Mouse (Mus musculus) A20 (cell line): ENCODE measurements at regions not wholly inside any gene's neighbourhood (a gene's known extent, or its start where the extent isn't known, plus 50 kb on each side); places are given as distances from the start of the nearest gene placed in this dataset.

Experiments used
- DNase-seq: peaks from one replicate; pipeline ENCODE4 v3.0.0-alpha.2; 2011; ENCODE audit warnings: low read depth, low spot score

DNA sequence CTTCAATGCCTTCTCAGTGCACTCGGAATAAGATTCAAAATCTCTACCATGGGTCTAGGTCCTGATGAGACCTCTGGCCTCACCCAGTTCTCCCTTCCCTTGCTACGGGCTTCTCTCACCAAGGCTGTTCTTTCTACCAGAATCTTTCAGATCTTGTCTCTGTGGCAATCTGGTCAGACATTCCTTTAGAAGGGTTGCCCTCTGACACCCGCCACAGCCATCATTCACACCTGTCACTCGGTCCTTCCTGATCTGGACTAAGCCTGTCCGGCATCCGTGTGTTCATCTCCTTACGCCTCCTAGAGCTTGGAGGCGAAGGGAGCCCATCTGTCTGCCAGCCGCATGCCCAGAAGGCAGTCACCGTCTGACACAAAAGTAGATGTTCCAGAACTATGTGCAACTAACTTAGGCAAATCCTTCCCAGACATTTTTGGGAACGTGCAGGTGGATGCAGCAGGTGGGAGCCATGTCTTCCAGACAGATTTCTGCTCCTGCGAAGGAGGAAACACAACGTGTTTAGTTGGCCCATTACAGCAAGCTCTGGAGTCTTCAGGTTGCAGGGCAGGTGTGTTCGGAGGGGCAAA, 77.7 kb downstream of the Fam76b start:
- DNase-seq: no peak

- DNase-seq: no peak
These were observed 79.2 kb downstream of the Fam76b start for GRCm38 (mm10) chr9:13906736-13907135.

DNA sequence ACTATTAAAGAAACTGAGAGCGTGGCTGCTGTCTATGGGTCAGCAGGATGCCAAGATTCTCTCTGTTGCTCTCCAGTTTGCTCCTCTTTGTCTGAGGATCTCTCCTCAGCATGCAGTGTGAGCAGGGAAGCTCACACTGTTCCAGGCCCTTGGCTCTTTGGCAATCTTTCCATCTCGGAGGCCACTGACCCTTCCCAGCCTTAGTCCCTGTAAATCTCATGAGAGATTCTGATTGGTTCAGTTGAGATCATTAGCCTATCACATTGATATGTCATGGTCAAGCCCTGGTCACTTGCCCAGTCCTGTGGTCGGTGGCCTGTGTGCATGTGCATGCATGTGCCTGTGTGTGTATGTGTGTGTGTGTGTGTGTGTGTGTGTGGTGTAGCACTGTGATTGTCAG, 82.1 kb downstream of the Fam76b start:
- DNase-seq: no peak

- no peak for DNase-seq
These were observed 82.6 kb downstream of the Fam76b start for GRCm38 (mm10) chr9:13910091-13910490.

GRCm38 (mm10) chr9:13913459-13913858, 85.9 kb downstream of the Fam76b start:
- DNase-seq: no peak

DNA sequence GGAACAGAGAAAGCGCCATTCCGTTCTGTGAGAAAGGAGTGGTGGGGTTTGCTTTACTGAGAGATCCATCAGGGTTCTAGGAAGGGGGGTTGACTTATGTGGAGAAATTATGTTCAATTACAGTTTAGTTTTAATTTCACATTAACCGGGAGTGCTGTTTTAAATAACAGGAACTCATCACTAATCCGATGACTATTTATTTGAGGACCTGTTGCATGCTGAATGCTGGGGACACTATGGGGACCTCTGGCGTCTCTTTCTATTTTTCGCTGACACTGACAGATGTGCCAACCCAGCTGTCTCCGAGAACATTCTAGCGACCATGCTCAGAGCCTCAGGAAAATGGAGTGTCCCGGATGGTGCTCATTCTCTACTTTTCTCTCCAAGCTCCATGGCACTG, 86.6 kb downstream of the Fam76b start:
- DNase-seq: no peak

- no peak for DNase-seq
These were observed 87.3 kb downstream of the Fam76b start for GRCm38 (mm10) chr9:13914847-13915246.

DNA sequence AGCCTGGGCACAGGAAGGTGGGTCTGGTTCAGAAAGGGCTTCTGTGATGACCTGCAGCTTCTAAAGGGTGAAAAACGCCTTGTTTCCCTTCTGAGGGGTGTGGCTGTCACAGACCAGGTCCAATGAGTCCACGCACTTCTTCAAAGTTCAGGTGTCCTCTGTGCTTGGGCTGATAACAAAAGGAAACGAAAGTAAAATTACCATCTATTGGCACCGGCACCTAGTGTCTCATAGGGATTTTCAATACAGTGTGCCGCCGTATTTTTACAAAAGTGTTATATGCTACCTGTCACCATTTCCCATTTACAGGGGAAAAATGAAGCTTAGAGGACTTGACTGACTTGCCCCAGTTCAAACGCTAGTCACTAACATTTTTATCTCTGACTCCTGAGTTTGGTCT, 89.3 kb downstream of the Fam76b start:
- DNase-seq: peak; percentile 50

DNA sequence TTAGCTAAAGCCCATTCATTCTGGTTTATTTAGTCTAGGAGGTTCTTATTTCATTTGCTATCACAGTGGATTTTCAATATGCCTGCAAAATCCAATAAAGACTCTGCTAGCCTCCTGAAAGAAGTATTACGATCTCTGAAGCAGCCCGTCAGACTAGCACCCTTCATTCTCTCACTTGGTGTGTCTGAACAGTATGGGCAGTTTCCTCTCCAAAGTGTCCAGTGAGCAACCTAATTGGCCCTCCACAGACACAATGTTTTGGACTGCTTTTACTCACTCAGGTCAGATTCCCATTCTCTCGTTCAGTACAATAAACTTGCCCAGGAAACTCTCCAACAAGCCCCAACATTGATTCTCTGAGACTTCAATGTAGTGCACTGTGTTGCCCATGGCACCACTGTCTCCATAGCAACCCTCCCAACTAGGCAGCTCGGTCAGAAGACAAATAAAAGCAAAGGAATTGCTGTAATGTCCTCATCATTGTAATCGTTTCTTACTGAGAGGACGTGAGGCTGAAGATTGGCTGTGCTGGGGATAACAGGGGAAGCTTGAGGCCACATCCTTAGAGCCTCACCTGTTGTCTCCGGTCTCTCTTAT, 91.2 kb downstream of the Fam76b start:
- no peak for DNase-seq

DNA sequence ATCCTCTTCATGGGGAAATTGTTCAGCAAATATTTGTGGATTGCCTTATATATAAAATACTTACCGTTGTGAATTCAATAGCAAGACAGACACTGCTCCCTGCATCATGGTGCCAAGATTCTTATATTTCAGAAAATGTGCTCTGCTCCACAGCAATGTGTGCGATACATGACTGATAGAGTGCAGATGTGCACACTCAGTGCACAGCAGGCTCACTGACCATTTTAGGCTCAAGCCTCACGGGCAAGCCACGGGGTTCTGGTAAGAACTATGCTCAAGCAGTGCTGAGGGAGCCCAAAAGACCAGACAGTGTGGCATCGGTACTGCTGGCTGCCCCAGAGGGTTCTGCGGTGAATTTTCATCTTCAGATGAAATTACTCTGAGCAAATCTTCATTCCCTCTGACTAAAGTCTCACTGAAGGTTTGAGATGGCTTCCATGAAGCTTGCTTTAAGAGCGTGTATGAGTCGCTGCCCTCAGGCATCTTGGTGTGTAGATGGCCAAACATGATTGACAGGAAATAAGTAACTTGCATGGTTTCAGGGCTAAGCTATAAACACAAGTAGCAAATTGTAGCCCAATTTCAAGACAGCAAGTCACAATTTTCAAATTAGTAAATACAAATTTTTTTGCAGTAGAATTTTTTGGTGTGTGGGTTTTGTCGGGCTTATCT, 92.4 kb downstream of the Fam76b start:
- DNase-seq: no peak

- DNase-seq: no peak
These were observed 93.1 kb downstream of the Fam76b start for GRCm38 (mm10) chr9:13920623-13921022.

GRCm38 (mm10) chr9:13932001-13932508, 104.5 kb downstream of the Fam76b start:
- no peak for DNase-seq

DNA sequence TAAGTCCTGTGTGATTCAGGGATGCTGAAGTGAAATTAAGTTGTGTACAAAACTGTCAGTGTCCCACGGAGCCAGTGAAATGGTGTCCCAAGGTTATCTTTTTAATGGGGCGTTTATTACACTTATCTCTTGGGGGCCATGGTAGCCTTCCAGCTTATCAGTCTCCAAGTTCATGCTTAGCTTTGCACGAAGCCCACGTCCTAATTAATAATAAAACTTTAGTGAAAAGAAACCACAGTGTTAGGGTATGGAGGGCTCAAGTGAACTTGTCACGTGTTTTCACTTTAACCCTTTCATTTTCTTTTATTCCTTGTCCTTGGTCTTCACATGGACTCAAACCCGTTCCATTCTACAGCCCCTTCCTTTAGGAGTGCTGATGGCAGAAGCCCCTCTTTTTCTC, 105.9 kb downstream of the Fam76b start:
- no peak for DNase-seq

GRCm38 (mm10) chr9:13937301-13937700, 109.8 kb downstream of the Fam76b start:
- DNase-seq: no peak

DNA sequence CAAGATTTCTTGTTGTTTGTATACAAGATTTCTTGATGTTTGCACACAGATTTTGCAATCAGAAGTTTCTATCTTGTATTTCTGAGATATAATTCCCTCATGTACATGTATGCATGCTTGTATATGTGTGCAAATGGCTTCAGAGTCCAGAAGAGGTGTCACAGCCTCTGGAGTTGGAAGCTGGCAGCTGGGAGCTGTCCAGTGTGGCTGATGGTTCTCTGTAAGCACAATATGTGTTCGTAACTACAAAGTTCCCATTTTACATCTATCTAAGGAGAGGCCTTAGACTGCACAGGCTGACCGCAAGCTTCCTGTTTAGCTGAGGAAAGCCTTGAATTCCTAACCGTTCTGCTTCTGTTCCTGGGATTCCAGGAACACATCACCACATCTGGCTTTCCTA, 119.0 kb downstream of the Fam76b start:
- DNase-seq: no peak

DNA sequence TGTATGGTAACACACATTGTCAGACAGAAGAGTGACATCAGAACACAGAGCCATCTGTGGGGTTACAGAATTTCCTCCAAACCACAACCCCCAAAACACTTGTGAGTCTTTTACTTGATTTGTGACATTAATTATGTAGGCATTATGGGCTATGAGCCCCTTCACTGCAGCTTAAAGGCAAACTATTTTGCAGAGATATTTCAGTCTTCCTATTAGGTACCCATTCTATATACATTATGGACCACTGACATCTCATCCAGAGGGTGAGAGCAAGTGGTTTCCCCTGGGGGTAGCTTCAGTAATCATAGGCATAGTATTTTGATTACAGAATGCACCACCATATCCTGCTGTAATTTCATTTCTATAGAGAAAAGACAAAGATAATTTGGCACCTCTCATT, 124.6 kb downstream of the Fam76b start:
- no peak for DNase-seq

- no peak for DNase-seq
These were observed 135.7 kb downstream of the Fam76b start for GRCm38 (mm10) chr9:13963140-13963763.

- no peak for DNase-seq
These were observed 136.3 kb downstream of the Fam76b start for GRCm38 (mm10) chr9:13963796-13964195.

GRCm38 (mm10) chr9:13964256-13964655, 136.7 kb downstream of the Fam76b start:
- no peak for DNase-seq

DNA sequence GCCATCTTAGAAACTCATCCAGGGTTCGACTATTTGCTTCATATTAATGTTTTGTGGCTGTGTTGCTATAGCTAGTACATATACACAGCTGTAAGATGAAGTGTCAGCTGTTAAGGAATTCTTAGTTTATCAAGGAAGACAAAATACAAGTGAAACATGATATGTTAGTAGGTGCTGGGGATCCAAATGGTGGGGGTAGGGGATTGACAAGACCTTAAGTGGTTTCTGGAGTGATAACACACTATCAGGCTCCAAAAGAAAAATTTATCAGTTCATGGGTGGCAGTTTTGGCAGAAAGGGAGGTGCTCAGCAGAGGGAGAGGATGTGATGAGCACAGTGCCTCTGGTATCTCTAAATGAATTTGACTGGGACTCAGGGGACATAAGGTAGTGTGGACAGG, 138.7 kb downstream of the Fam76b start:
- DNase-seq: no peak

DNA sequence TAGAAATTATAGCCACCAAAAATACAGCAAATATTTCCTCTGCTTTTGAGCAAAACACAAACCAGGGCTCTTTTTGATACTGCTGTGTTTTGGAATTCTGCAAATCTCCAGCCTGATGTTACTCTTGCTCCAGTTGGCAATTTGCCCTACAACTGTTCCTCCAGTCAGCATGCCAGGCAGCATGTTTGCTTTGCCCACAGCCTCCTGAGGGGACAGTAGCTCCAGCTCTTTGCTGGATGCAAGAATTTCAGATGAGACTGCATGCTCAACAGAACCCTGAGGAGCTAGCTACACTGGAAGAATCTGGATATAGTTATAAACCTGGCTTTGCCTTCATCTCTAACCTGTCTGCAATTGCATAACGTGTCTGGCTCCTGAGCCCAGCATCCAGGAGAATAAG, 141.7 kb downstream of the Fam76b start:
- DNase-seq: no peak

- DNase-seq: no peak
These were observed 146.1 kb downstream of the Fam76b start for GRCm38 (mm10) chr9:13973600-13973999.

GRCm38 (mm10) chr9:13974870-13975269, 147.4 kb downstream of the Fam76b start:
- DNase-seq: no peak
